In genomic region chr12:85729945-85730290, GRCm38 (mm10) we compare ENCODE assay signal across 13 mouse cellular contexts. TPM values are rescaled to one million over a fixed set of nuclear protein-coding genes. Genes with fewer than 3 reads are reported as not detected.
DNase-seq lines count a peak whose midpoint lies in the region.
"Had no signal": no experiment of that assay in that cellular context is flagged by ENCODE, and none has a peak within 500 bp of the region (broad histone marks: within the 10 kb centered on the region; RNA-seq: fewer than 3 reads in every experiment).

No protein-coding gene starts in this region.

- no peak overlapping the region for H3K4me3 ChIP-seq in heart, embryonic 10.5 days
- H3K4me3 ChIP-seq in midbrain, embryonic 10.5 days = no peak overlapping the region
- H3K4me3 ChIP-seq: erythroblast, embryonic 14.5 days; forebrain, embryonic 15.5 days; intestine, embryonic 15.5 days; neural tube, embryonic 13.5 days had no signal

- DNase-seq in heart, embryonic 10.5 days (ENCODE audit: low spot score) = peak; percentile 70
- no peak for DNase-seq in heart, postnatal 14 days
- DNase-seq in 416B (ENCODE audit: low read depth) = peak; percentile 36
- peak; percentile 23 for DNase-seq in ZHBTc4 (ENCODE audit: low read depth, low spot score)
- DNase-seq in adrenal gland, postnatal 25 days = peak; percentile 85
- no peak for DNase-seq in left cerebral cortex, postnatal 25 days (ENCODE audit: low spot score in 2 of 2)
- DNase-seq in midbrain, embryonic 10.5 days (ENCODE audit: low spot score) = no peak
- DNase-seq in gastrocnemius, postnatal 36 days = no peak
- DNase-seq: layer of hippocampus, adult 9-11 months had no signal

- no peaks in the 10 kb centered on the region for H3K36me3 ChIP-seq in heart, embryonic 10.5 days
- no peaks in the 10 kb centered on the region for H3K36me3 ChIP-seq in midbrain, embryonic 10.5 days
- H3K36me3 ChIP-seq: forebrain, embryonic 15.5 days; intestine, embryonic 15.5 days; neural tube, embryonic 13.5 days had no signal

- H3K27ac ChIP-seq in heart, embryonic 10.5 days = no peak overlapping the region
- H3K27ac ChIP-seq in midbrain, embryonic 10.5 days (replicated peaks) = no peak overlapping the region
- H3K27ac ChIP-seq: forebrain, embryonic 15.5 days; intestine, embryonic 15.5 days; neural tube, embryonic 13.5 days had no signal

- H3K9me3 ChIP-seq in heart, embryonic 10.5 days = no peaks in the 10 kb centered on the region
- no peaks in the 10 kb centered on the region for H3K9me3 ChIP-seq in midbrain, embryonic 10.5 days (replicated peaks)
- H3K9me3 ChIP-seq: forebrain, embryonic 15.5 days; intestine, embryonic 15.5 days; neural tube, embryonic 13.5 days had no signal

- 57% methylated on average over 6 of the region's 6 CpGs for WGBS in heart, embryonic 10.5 days
- 67% methylated on average over 6 of the region's 6 CpGs for WGBS in midbrain, embryonic 10.5 days

- H3K4me1 ChIP-seq in heart, embryonic 10.5 days = peaks cover 18% of the 10 kb centered on the region
- no peaks in the 10 kb centered on the region for H3K4me1 ChIP-seq in midbrain, embryonic 10.5 days
- H3K4me1 ChIP-seq: neural tube, embryonic 13.5 days had no signal

- no peaks in the 10 kb centered on the region for H3K27me3 ChIP-seq in heart, embryonic 10.5 days (ENCODE audit: insufficient read depth, poor library complexity, severe bottlenecking)
- no peaks in the 10 kb centered on the region for H3K27me3 ChIP-seq in midbrain, embryonic 10.5 days (ENCODE audit: low read depth, poor library complexity, severe bottlenecking)
- H3K27me3 ChIP-seq: forebrain, embryonic 15.5 days; intestine, embryonic 15.5 days; neural tube, embryonic 13.5 days had no signal

- intact Hi-C loops in heart, postnatal 14 days (cut with DNase I) = loop anchor here (5.0 kb wide), 2 partner anchors 68 to 233 kb away; no protein-coding TSS in a partner anchor
- intact Hi-C loops in left cerebral cortex, postnatal 25 days (cut with DNase I) = loop anchor here (5.0 kb wide), 1 partner anchor 233 kb away; no protein-coding TSS in a partner anchor
- intact Hi-C loops in gastrocnemius, postnatal 36 days (cut with DNase I) = loop anchor here (10.0 kb wide), 1 partner anchor 225 kb away; no protein-coding TSS in a partner anchor

RNA-seq across cellular contexts. Expression of gene Flvcr2, which starts 16.4 kb away (rescaled TPM):
- polyA plus RNA-seq in heart, embryonic 10.5 days (2016; fragmentation: Nextera tagmentation; extraction: Ambion mirVana) = 4.9 and 7.8 TPM in 2 replicates
- total RNA-seq in heart, postnatal 14 days (2021) = 1 to 10 TPM; 2.6 to 2.9 TPM
- total RNA-seq in adrenal gland, postnatal 25 days (2021) = 3.4 and 4.8 TPM in 2 replicates
- 1 to 10 TPM; 2.6 TPM for total RNA-seq in left cerebral cortex, postnatal 25 days (2021)
- polyA plus RNA-seq in midbrain, embryonic 10.5 days (2016; fragmentation: Nextera tagmentation; extraction: Ambion mirVana) = 0.85 and 1.6 TPM in 2 replicates
- under 1 TPM; 0.33 to 0.69 TPM for total RNA-seq in gastrocnemius, postnatal 36 days (2021)
- polyA plus RNA-seq: erythroblast, embryonic 14.5 days had no signal

RNA-seq across cellular contexts. Expression of gene Batf, which starts 43.4 kb away (rescaled TPM):
- 4.7 and 7.1 TPM in 2 replicates for polyA plus RNA-seq in heart, embryonic 10.5 days (2016; fragmentation: Nextera tagmentation; extraction: Ambion mirVana)
- 1 to 10 TPM; 1.1 to 1.2 TPM for total RNA-seq in heart, postnatal 14 days (2021)
- not detected in 2 replicates for total RNA-seq in adrenal gland, postnatal 25 days (2021)
- total RNA-seq in left cerebral cortex, postnatal 25 days (2021) = under 1 TPM; 0.71 to 0.78 TPM
- 1.8 and 2.6 TPM in 2 replicates for polyA plus RNA-seq in midbrain, embryonic 10.5 days (2016; fragmentation: Nextera tagmentation; extraction: Ambion mirVana)
- not detected for total RNA-seq in gastrocnemius, postnatal 36 days (2021)

Comparison
In these comparisons a context has a peak if more than half of its experiments do, and no peak if none do; other contexts are left out.
1. DNase-seq: peak in heart, embryonic 10.5 days (single experiment), 416B (single experiment), ZHBTc4 (single experiment) and adrenal gland, postnatal 25 days (single experiment); none in heart, postnatal 14 days (0 of 2), left cerebral cortex, postnatal 25 days (0 of 2), midbrain, embryonic 10.5 days (single experiment) and gastrocnemius, postnatal 36 days (0 of 2).